Mouse (Mus musculus) liver, embryonic 13.5 days (tissue): ENCODE measurements at regions not wholly inside any gene's neighbourhood (a gene's known extent, or its start where the extent isn't known, plus 50 kb on each side); places are given as distances from the start of the nearest gene placed in this dataset.

Experiments
- ATAC-seq: fragments of 200-750 bp; cut with Nextera tagmentation; 2 replicates; pipeline ENCODE4 v1.8.0; 2017; ENCODE audit warnings: low read depth, mild to moderate bottlenecking, moderate number of reproducible peaks, moderate library complexity
- DNase-seq: peaks from one replicate; pipeline ENCODE4 v3.0.0; 2022
- H3K27ac ChIP-seq: fragments of 300-500 bp; sonication (generic); 2 replicates; pipeline ENCODE4 v1.5.1; 2015; ENCODE audit warnings: moderate library complexity, mild to moderate bottlenecking, inconsistent platforms
- H3K27me3 ChIP-seq: fragments of 300-500 bp; sonication (generic); 2 replicates; pipeline ENCODE4 v1.6.1; 2015; ENCODE audit warnings: mild to moderate bottlenecking, inconsistent platforms
- H3K36me3 ChIP-seq: fragments of 300-500 bp; sonication (generic); 2 replicates; pipeline ENCODE4 v1.6.1; 2015; ENCODE audit warnings: mild to moderate bottlenecking, inconsistent platforms
- H3K4me1 ChIP-seq: fragments of 300-500 bp; sonication (generic); replicated peaks from 2 replicates; pipeline ENCODE4 v1.6.1; 2015; ENCODE audit warnings: inconsistent platforms
- H3K4me2 ChIP-seq: fragments of 300-500 bp; sonication (generic); 2 replicates; pipeline ENCODE4 v1.6.1; 2015; ENCODE audit warnings: inconsistent platforms, mild to moderate bottlenecking, moderate library complexity
- H3K4me3 ChIP-seq: fragments of 300-500 bp; sonication (generic); replicated peaks from 2 replicates; pipeline ENCODE4 v1.5.1; 2015; ENCODE audit warnings: mild to moderate bottlenecking, inconsistent platforms
- H3K9ac ChIP-seq: fragments of 300-500 bp; sonication (generic); 2 replicates; pipeline ENCODE4 v1.6.1; 2015; ENCODE audit warnings: mild to moderate bottlenecking, inconsistent platforms
- H3K9me3 ChIP-seq: fragments of 300-500 bp; sonication (generic); replicated peaks from 2 replicates; pipeline ENCODE4 v1.6.1; 2016; ENCODE audit warnings: inconsistent platforms
- WGBS: fragments of 180-500 bp; shearing (Covaris S2); methylation state at CpG from one replicate; pipeline ENCODE4 v1.1.7; 2015; ENCODE audit not compliant: insufficient replicate concordance; 5-methylcytosine and 5-hydroxymethylcytosine counted together

- H3K4me2 ChIP-seq, result no peak overlapping the region
- H3K27ac ChIP-seq, result no peak overlapping the region
- DNase-seq (no peak), ATAC-seq (no peak)
- no peaks in the 10 kb centered on the region for H3K27me3 ChIP-seq
- no peaks in the 10 kb centered on the region for H3K4me1 ChIP-seq
- H3K36me3 ChIP-seq, result no peaks in the 10 kb centered on the region
- no peak overlapping the region for H3K9ac ChIP-seq
- H3K4me3 ChIP-seq, result no peak overlapping the region
- 71% methylated on average over 2 of the region's 2 CpGs for WGBS
- H3K9me3 ChIP-seq, result no peaks in the 10 kb centered on the region
Observed at GRCm38 (mm10) chr3:141051685-141052084, 160.5 kb downstream of the Pdha2 start.

- Histone ChIP-seq H3K4me2 (no peak overlapping the region), H3K4me3 (no peak overlapping the region), H3K27me3 (no peaks in the 10 kb centered on the region), H3K9ac (no peak overlapping the region), H3K27ac (no peak overlapping the region), H3K36me3 (no peaks in the 10 kb centered on the region), H3K4me1 (no peaks in the 10 kb centered on the region), H3K9me3 (no peaks in the 10 kb centered on the region)
- DNase-seq (no peak), ATAC-seq (no peak)
- WGBS, result 83% methylated on average over 1 of the region's 1 CpGs
Observed at GRCm38 (mm10) chr3:141014262-141014547, 197.9 kb downstream of the Pdha2 start.

GRCm38 (mm10) chr3:141013521-141014261 lies 198.5 kb downstream of the Pdha2 start:
- Histone ChIP-seq H3K27ac (no peak overlapping the region), H3K36me3 (no peaks in the 10 kb centered on the region), H3K4me1 (no peaks in the 10 kb centered on the region), H3K9ac (no peak overlapping the region), H3K9me3 (no peaks in the 10 kb centered on the region), H3K4me3 (no peak overlapping the region), H3K27me3 (no peaks in the 10 kb centered on the region), H3K4me2 (no peak overlapping the region)
- ATAC-seq (no peak), DNase-seq (no peak)
- WGBS, result 50% methylated on average over 8 of the region's 8 CpGs

GRCm38 (mm10) chr3:141012976-141013375 lies 199.2 kb downstream of the Pdha2 start:
- DNase-seq, result no peak
- Histone ChIP-seq H3K4me1 (no peaks in the 10 kb centered on the region), H3K4me2 (no peak overlapping the region), H3K9ac (no peak overlapping the region), H3K9me3 (no peaks in the 10 kb centered on the region), H3K36me3 (no peaks in the 10 kb centered on the region), H3K27me3 (no peaks in the 10 kb centered on the region), H3K4me3 (no peak overlapping the region), H3K27ac (no peak overlapping the region)
- ATAC-seq, result no peak
- WGBS, result 67% methylated on average over 1 of the region's 1 CpGs

- Histone ChIP-seq H3K9me3 (no peaks in the 10 kb centered on the region), H3K4me2 (no peak overlapping the region), H3K4me3 (no peak overlapping the region), H3K36me3 (no peaks in the 10 kb centered on the region), H3K27ac (no peak overlapping the region), H3K27me3 (no peaks in the 10 kb centered on the region), H3K9ac (no peak overlapping the region), H3K4me1 (no peaks in the 10 kb centered on the region)
- DNase-seq (no peak), ATAC-seq (no peak)
- WGBS, result 40% methylated on average over 2 of the region's 2 CpGs
Observed at GRCm38 (mm10) chr3:141008792-141009191, 203.4 kb downstream of the Pdha2 start.

- ATAC-seq, result no peak
- H3K9ac ChIP-seq, result no peak overlapping the region
- whole genome bisulfite sequencing, result 51% methylated on average over 3 of the region's 3 CpGs
Observed at GRCm38 (mm10) chr3:141005885-141006284, 206.3 kb downstream of the Pdha2 start.

GRCm38 (mm10) chr3:141003561-141003960 lies 208.6 kb downstream of the Pdha2 start:
- H3K9me3 ChIP-seq, result no peaks in the 10 kb centered on the region
- DNase-seq (no peak), ATAC-seq (no peak)
- WGBS, result 61% methylated on average over 2 of the region's 2 CpGs
- H3K4me3 ChIP-seq, result no peak overlapping the region
- H3K36me3 ChIP-seq, result no peaks in the 10 kb centered on the region
- H3K27ac ChIP-seq, result no peak overlapping the region
- no peak overlapping the region for H3K4me2 ChIP-seq
- no peaks in the 10 kb centered on the region for H3K4me1 ChIP-seq
- H3K9ac ChIP-seq, result no peak overlapping the region
- H3K27me3 ChIP-seq, result no peaks in the 10 kb centered on the region

More at GRCm38 (mm10) chr3:141005885-141006284, 206.3 kb downstream of the Pdha2 start:
- Histone ChIP-seq H3K9me3 (no peaks in the 10 kb centered on the region), H3K4me3 (no peak overlapping the region), H3K4me1 (no peaks in the 10 kb centered on the region), H3K4me2 (no peak overlapping the region), H3K36me3 (no peaks in the 10 kb centered on the region), H3K27ac (no peak overlapping the region), H3K27me3 (no peaks in the 10 kb centered on the region)
- DNase-seq, result no peak

GRCm38 (mm10) chr3:140988247-140988646 lies 223.9 kb downstream of the Pdha2 start:
- no peaks in the 10 kb centered on the region for H3K4me1 ChIP-seq
- no peak overlapping the region for H3K27ac ChIP-seq
- no peaks in the 10 kb centered on the region for H3K36me3 ChIP-seq
- no peak overlapping the region for H3K4me3 ChIP-seq
- H3K9ac ChIP-seq, result no peak overlapping the region
- H3K4me2 ChIP-seq, result no peak overlapping the region
- WGBS, result 47% methylated on average over 5 of the region's 5 CpGs
- H3K9me3 ChIP-seq, result no peaks in the 10 kb centered on the region
- ATAC-seq (no peak), DNase-seq (no peak)
- no peaks in the 10 kb centered on the region for H3K27me3 ChIP-seq

GRCm38 (mm10) chr3:140973519-140973918 lies 238.6 kb downstream of the Pdha2 start:
- Histone ChIP-seq H3K27me3 (no peaks in the 10 kb centered on the region), H3K4me3 (no peak overlapping the region), H3K4me2 (no peak overlapping the region), H3K36me3 (no peaks in the 10 kb centered on the region), H3K9ac (no peak overlapping the region), H3K27ac (no peak overlapping the region), H3K9me3 (no peaks in the 10 kb centered on the region), H3K4me1 (no peaks in the 10 kb centered on the region; the same call in 1 of the 2 replicates)
- ATAC-seq (no peak), DNase-seq (no peak)
- WGBS, result 35% methylated on average over 6 of the region's 6 CpGs

GRCm38 (mm10) chr3:140969892-140970880 lies 242.0 kb downstream of the Pdha2 start:
- no peak for ATAC-seq
- H3K4me2 ChIP-seq, result no peak overlapping the region
- WGBS, result 71% methylated on average over 3 of the region's 3 CpGs
- H3K27me3 ChIP-seq, result no peaks in the 10 kb centered on the region
- H3K36me3 ChIP-seq, result no peaks in the 10 kb centered on the region
- no peak overlapping the region for H3K9ac ChIP-seq
- no peak overlapping the region for H3K4me3 ChIP-seq
- H3K9me3 ChIP-seq, result no peaks in the 10 kb centered on the region
- no peak for DNase-seq
- H3K27ac ChIP-seq, result no peak overlapping the region
- no peaks in the 10 kb centered on the region; the same call in 1 of the 2 replicates for H3K4me1 ChIP-seq

- Histone ChIP-seq H3K27ac (no peak overlapping the region), H3K9me3 (no peaks in the 10 kb centered on the region), H3K4me1 (no peaks in the 10 kb centered on the region; the same call in 1 of the 2 replicates), H3K4me3 (no peak overlapping the region), H3K4me2 (no peak overlapping the region), H3K36me3 (no peaks in the 10 kb centered on the region), H3K27me3 (no peaks in the 10 kb centered on the region), H3K9ac (no peak overlapping the region)
- ATAC-seq, result no peak
- WGBS, result 51% methylated on average over 3 of the region's 3 CpGs
- DNase-seq, result no peak
Observed at GRCm38 (mm10) chr3:140968556-140968955, 243.6 kb downstream of the Pdha2 start.
